Mouse (Mus musculus) c-Kit-positive CD71-positive TER-119-positive erythroid progenitor cells, embryonic 14.5 days (primary cell): ENCODE results near the gene Efcab12.

Source experiments
- DNase-seq: peaks from one replicate; pipeline ENCODE4 v3.0.0-alpha.2; 2013; ENCODE audit warnings: low spot score

Efcab12 gene

DNA sequence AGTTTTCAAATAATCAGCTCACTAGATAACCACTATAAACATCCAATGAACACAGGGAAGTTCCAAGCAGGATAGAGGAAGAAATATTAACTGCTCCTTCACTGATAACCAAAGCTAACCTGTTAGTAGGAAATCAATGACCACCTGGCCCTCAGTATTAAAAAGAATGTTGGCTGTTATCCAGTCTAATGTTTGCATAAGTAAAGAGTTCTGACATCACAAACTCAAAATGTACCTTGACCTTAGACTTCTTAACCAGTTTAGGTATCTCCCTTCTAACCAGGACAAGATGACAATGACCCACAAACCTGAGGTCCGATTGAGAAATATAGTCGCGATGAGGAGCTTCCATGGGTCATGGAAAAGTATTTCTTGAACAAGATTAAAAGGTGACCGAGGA is 6.8 kb upstream of the Efcab12 start:
- DNase-seq, result no peak

DNA sequence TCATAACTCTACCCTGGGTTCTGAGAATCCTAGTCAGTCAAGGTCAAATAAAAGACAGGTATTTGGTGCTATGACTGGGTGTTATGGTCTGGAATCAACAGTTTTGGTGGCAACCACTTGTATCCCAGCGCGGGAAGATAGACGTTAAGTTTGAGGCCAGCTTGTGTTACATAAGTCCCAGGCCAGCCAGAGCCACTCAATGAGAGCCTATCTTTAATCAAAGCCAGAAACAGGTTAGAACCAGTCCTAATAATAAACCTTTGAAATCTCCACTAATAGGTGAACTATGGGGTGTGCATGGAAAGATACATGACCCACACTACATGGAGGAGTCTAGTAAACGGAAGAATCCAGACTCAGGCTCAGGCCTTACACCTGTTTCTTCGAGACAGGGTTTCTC is 533 bp upstream of the Efcab12 start:
- DNase-seq, result no peak

DNA sequence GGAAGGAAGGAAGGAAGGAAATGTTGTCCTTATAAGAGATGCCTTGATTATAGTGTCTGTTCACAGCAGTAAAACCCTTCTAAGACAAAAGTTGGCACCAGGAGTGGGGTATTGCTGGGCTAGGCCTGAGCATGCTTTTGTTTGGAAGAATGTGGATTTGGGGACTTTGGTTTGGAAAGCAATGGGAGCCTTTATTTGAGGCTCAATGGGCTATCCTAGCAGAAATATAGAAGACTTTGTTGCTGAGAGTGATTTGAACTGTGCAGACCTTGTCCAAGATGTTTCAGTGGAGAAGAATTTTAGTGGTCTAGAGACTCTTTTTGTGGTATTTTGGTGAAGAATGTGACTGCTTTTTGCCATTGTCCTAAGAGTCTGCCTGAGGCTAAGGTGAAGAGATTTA is 4.4 kb downstream of the Efcab12 start:
- no peak for DNase-seq

DNA sequence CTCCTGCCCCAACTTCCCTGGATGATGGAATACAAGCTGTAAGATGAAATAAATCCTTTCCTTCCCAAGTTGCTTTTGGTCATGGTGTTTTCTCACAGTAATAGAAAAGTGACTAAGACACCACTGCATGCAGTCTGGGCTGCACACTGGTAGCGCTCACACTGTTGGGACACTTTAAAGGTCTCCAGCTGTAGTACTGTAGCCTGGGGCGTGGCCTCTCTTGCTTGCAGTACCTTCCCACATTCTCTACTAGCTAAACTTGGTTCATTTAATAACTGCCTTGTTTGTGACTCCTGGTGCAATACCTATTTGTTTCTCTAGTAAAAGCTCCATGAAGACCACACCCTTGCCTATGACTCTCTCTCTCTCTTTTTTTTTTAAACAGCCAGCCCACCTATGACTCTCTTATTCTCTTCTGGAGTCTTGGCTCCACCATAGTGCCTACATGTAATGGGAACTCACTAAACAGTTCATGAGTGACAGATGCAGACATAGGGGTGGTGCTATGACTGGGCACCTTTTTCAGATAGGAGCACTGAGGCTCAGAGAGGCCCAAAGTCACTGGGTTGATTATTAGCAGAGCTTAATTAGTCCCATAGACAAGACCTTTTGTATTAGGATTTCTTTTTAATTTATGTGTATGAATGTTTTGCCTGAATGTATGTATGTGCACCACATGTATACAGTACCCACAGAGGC is 5.9 kb downstream of the Efcab12 start:
- no peak for DNase-seq

DNA sequence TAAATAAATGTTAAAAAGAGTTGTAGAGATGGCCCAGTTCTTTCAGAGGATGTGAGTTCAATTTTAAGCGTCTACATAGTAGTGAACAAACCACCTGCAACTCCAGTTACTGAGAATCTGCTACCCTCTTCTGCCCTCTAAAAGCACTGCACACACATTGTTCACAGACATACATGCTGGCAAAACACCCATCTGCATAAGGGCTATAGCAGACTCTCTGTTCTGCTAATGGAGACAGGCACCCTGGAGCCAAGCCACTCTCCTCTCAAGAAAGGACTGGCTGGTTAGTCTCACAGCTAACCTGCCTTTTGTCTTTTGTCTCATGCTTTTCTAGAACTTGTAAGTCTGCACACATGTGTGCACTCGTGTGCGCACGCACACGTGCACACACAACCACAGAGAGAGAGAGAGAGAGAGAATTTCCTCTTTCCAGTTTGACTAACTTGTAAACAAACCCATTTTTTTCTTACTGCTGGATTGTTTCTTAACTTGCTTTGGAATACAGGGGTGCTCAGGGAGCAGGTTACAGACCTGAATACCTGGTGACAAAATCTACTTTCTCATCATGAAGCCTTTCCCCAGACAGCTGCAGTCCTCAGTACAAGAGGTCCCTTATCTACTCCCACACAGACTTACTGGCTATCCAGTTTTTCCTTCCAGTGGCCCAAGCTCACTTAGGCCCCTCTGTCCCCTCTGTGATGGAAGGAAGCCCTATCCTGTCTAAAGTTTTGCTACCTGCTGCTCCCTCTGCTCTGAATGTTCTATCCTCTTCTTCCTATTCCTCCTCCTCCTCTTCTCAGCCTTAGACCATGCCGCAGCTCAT is 7.2 kb downstream of the Efcab12 start:
- DNase-seq, result no peak

DNA sequence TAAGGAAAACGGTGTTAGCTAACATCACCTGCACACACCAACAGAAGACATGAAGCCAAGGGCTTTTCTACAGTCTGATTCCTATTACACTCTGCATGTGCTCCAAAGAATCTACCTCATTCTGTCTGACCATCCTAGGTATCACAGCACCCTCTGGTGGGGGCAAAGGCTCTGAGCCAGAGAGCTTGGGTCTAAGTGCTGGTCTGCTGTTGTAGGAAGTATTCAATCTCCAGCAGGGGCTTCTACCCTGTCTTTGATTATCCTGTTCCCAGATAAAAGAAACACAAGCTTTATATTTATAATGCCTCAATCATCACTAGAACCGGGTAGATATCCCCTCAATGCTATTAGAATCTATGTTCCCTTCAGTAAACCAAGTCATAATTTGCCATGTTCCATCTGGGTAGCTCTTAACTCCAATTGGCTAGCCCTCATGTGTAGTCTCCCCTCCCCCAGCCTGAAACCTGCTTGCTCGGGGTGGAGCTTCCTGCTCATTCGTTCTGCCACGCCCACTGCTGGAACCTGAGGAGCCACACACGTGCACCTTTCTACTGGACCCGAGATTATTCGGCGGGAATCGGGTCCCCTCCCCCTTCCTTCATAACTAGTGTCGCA is 14.3 kb downstream of the Efcab12 start:
- DNase-seq, result peak; percentile 66

DNA sequence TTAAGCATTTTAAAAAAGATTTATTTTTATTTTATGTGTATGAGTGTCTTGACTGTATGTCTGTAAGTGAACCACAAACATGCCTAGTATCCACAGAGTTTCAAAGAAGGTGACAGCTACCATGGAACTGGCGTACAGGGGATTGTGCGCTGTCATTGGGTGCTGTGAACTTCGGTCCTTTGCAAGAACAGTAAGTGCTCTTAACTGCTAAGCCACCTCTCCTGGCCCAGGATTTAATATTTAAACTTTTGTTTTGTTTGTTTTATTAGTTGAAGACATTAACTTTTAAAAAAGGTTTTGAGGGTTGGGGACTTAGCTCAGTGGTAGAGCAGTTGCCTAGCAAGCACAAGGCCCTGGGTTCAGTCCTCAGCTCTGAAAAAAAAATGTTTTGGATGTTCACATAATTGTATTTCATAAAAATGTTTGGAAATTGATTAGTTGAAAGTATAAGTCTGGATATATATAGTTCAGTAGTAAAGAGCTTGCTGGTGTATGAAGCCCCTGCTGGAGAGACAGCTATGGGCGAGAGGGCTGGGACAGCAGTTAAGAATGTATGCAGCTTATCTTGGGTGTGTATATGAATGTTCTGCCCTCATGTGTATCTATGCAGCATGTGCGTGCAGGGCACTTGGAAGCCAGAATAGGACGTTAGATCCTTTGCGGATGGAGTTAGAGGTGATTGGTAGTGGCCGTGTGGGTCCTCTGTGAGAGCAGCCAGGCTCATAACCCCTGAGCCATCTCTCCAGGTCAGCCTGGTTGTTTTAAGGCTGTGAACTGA is 16.8 kb downstream of the Efcab12 start:
- DNase-seq, result no peak

DNA sequence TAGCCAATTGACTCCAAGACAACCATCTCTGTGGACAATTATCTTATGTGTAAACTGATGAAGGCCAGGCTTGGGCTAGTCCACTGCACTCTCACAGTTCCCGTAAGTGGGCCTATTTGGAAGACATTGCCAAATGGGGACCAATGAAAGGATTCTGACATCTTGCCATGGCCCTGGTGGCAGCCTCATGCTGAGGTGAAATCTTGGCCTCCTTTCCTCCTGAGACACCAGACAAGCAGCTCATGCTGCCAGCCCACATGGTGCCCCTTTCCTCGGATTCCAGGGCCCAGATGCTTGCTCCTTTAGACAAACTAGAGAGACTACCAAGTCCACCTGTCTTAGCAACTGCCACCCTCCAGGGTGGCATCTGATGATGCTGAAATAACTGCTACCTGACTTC is 20.1 kb downstream of the Efcab12 start:
- DNase-seq, result no peak

DNA sequence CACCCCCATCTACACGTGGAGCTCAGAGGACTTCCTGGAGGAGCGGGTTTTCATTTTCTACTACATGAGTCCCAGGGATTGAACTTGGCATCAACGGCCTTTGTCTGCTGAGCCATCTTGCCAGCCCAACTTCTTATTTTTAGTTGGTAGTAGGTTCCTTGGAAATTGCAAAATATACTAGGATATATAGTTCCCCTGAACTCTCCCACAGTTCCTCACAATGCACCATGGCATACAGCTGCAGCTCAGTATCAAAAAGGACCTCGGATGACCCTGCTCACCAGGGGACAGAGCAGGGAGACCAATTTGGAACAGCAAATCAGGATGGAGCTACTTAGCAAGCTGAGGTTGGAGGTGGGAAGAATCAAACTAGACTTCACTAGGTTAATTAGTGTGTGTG is 23.2 kb downstream of the Efcab12 start:
- DNase-seq, result no peak

DNA sequence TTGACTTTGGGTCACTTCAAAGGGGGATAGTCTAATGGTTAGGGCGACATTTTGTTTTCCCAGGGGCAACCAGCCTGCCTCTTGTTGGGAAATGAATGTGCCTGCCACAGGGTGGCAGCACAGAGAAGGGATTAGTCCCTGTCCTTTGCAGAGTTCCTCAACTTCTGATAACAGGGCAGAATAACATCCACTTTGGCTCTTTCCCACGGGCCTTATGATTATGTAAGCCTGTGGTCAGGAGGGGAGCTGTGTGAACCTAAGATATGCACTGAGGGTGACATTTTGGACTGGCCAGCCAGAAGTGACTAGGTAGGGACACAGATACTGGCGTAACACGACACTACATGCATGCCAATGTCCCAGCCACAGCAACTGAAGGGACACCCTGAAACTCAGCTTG is 24.1 kb downstream of the Efcab12 start:
- peak; percentile 68 for DNase-seq

DNA sequence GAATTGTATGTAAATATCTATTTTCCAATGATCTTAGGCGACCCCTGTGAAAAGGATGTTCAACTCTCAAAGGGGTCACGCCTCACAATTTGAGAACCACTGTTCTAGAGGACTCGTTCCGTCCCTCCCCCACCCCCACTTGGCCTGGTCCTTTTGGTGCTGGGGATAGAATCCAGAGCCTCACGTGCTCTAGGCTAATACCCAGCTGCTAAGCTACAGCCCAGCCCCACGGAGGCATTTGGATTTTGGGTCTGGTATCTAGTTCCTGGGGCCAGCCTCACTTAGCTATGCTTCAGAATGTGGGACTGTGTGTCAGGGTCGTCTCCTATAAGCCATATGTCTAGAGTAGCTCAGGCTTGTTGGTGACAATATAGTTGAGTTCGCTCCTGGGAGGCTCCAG is 26.6 kb downstream of the Efcab12 start:
- no peak for DNase-seq

DNA sequence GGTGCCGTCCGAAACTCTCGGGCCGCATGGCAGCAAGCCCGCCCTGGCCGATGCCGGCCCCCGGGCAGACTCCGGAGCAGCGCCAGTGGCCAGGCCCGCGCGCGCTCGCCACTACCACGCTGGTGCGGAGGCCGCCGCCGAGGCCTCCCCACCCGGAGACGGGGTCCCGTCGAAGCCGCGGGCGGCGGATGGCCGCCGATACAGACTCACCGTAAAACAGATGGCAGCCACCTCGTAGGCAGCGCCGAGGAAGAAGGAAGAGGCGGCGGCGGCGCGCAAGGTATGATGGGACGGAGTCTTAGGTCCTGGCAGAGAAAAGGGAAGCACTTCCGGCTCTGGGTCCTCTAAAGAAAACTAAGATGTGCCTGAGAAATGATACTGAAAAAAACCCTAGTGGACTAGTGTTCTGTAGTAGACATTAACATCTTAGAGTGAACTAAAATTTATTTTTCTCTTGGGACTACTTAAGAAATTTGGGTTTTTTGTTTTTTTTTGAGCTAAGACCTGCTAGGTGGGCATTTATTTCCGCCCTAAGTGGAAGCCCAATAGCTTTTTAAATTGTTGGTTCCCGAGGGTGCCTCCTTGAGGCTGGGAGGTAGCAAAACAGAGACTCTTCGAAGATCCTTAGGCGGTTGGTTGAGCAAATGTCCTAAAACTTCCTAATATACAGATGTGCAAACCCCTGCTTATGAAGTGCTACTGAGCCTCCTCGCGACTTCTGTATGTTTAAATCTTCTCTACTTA is 29.6 kb downstream of the Efcab12 start, which contains the start of gene Rpl32:
Rpl32 (minus strand) TSS at position 260 of the 744 bp plus-strand sequence.
- peak; percentile 90 for DNase-seq

DNA sequence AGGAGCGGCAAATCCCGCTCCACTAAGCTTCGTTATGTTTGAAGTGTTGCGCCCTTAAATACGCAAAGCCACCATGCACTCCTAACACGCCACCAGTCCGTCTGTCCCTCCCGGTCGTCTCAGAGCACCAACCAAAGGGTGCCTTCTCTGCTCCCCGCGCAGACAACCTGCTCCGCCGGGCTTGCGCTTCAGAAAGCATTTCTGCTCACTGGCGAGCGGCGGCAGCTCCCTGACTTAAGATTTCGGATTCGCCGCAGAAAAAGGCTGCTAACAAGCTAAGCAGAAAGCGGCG is 30.1 kb downstream of the Efcab12 start:
- no peak for DNase-seq

DNA sequence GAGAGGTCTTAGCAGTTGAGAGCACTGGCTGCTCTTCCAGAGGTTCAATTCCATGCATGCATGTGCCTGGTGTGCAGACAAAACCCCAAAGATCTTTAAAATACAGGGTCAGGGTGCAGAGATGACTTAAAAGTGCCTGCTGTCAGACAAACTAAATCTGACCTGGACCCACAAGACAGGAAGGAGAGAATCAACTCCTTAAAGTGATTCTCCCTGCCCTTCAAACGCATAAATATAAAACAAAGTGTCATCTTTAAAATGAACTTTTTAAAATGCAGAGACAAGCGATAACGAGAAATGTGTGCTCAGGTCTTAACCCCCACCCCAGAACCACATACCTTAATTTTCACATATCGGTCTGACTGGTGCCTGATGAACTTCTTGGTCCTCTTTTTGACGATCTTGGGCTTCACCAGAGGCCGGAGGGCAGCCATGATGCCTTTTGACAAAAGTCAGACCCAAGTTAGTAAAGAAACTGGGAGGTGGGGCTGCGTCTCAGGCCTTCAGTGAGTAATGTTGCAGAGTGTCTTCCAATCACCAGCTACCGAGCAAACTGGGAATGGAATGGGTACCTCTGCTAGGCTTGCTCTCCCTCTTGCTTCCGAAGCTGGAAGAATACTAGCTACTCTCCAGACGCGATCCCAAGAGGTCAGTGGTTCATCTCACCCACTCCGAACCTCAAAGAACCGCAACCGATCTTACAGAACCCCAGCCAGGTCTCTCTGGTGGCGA is 30.6 kb downstream of the Efcab12 start:
- DNase-seq, result no peak

DNA sequence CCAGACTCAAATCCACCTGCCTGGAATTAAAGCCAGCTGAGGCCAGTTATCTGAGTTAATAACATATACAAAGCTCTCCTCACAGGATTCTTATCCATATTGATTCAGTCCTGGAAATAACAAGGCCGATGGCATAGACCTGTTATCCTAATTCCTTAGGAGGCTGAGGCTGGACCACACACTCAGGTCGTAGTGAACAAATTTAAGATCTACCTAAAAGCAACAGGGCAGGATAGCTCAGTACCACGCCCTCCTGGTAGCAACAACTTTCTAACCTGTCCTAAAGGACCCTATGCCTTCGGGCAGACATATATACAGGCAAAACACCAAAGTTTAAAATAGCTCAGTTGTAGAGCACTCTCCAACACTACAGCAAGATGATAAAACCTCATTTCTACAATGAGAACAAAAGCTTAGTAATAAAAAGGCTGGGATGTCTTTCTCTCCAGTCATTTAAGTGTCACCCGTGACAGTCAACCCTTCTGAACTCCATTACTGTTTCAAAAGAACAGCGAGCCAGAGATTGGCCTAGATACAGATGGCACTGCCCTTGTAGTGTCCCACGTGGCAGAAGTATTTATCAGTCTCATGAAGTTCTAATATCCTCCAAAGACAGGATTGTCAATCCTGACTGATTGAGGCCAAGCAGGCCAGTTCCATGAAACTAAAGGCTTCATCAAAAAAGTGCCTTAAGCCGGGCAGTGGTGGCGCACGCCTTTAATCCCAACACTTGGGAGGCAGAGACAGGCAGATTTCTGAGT is 33.6 kb downstream of the Efcab12 start:
- no peak for DNase-seq

DNA sequence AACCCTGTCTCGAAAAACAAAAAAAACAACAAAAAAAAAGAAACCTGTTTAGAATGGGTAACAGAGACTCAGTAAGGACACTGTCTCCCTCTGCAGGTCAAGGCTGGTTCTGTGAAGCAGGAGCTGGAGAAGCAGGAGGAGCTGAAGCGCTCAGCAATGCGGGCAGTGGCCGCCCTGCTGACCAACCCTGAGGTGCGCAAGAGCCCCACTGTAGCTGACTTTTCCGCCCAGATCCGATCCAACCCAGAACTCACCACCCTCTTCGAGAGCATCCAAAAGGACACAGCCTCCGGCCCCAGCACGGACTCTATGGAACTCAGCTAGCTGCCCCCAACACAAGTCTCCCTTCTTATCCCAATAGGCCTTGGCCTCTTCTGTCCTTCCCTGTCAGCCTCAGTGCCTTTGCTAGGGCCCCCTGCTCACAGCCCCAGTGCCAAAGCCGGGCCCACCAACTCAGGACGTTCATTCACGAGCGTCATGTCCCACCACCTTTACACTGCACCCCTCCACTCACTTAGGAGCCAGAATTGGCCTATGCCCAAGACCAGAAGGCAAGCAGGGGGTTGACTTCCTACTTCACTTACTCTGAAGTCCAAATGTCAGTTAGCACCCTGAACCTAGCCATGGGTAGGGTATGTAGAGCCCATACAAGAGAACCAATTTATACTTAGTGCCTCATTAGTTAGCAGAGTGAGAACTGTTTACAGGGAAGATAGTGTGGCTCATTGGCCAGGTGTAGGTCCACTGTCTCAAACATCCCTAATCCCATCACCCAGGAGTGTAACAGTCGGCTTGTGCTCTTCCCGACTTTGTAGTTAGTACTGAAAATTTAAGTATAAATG is 34.5 kb downstream of the Efcab12 start:
- peak; percentile 51 for DNase-seq

DNA sequence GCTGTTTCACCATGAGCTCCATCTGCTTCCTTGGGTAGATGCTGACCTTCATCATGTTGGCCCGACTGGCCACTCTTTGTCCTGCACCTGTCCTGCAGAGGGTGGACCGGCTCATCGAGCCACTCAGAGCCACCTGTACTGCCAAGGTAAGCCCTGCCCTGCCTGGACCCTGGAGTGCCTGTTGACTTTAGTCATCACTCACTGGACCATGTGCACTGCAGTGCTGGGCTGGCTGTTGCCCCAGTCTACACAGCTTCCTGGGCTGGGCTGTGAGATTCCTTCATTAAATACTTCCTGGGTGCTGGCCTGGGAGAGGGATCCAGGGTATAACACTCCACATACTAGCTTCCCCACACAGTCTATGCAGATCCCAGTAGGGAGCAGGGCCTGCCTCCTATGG is 36.4 kb downstream of the Efcab12 start:
- DNase-seq, result no peak

DNA sequence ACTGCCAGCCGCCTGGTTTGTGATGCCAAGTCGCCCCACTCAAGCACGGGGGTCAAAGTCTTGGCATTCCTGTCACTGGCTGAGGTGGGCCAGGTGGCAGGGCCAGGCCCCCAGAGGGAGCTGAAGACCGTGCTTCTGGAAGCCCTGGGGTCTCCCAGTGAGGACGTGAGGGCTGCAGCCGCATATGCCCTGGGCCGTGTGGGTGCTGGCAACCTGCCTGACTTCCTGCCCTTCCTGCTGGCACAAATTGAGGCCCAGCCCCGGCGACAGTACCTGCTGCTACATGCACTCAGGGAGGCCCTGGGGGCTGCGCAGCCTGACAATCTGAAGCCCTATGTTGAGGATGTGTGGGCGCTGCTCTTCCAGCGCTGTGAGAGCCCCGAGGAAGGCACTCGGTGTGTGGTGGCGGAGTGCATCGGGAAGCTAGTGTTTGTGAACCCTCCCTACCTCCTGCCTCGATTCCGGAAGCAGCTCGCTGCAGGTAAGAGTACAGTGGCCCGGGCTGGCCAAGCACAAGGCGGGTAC is 45.5 kb downstream of the Efcab12 start:
- no peak for DNase-seq
